Mouse (Mus musculus) erythroid progenitor cell, adult 5-6 weeks (primary cell): ENCODE data around the gene Tas1r3. TPM values are rescaled to one million over a fixed set of nuclear protein-coding genes. Genes with fewer than 3 reads are reported as not detected.

Experiments
- ATAC-seq: replicated peaks from 2 replicates; pipeline ENCODE4 v1.8.0; 2016; ENCODE audit warnings: moderate number of reproducible peaks, mild to moderate bottlenecking, moderate TSS enrichment, inconsistent platforms; ENCODE audit not compliant: poor library complexity, low FRiP score, severe bottlenecking
- total RNA-seq, 2 experiments: library from RNA; stranded (forward) in 1 of 2; stranded (reverse) in 1 of 2; fragments of 150-400 nt in 1 of 2; fragments of 186-747, 209-891 nt in 1 of 2; gene quantifications; 2 replicates each; pipeline versions ENCODE4 v1.2.3 to v1.2.4; 2015 to 2017; ENCODE audit warnings: low replicate concordance in 2 of 2

Gene Tas1r3
- total RNA-seq, 2 experiments from 2014 or later = 0.84 to 2.3 TPM

- ATAC-seq = no peak
Measured at GRCm38 (mm10) chr4:155889316-155889715, 26.2 kb upstream of the Tas1r3 start.

DNA sequence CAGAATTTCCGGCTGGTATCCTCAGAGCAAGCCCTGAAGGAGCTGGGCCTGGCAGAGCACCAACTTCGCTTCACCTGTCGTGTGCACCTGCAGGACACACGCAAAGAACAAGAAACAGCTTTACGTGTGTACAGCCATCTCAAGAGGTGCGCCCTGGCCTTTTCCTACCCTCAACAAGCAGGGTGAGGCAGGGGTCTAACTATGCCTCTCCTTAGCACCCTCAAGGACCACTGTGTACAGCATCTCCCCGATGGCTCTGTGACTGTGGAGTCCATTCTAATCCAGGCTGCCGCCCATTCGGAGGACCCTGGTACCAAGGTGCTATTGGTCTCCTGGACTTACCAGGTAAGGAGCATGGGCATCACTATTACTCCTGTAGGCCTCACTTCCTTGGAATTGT, 25.0 kb upstream of the Tas1r3 start:
- no peak for ATAC-seq

GRCm38 (mm10) chr4:155887674-155888073, 24.5 kb upstream of the Tas1r3 start:
- ATAC-seq = no peak

GRCm38 (mm10) chr4:155886330-155886729, 23.2 kb upstream of the Tas1r3 start:
- no peak for ATAC-seq

GRCm38 (mm10) chr4:155883587-155883986, 20.4 kb upstream of the Tas1r3 start:
- no peak for ATAC-seq

- ATAC-seq = no peak
Measured at GRCm38 (mm10) chr4:155871404-155871803, 8.2 kb upstream of the Tas1r3 start.

DNA sequence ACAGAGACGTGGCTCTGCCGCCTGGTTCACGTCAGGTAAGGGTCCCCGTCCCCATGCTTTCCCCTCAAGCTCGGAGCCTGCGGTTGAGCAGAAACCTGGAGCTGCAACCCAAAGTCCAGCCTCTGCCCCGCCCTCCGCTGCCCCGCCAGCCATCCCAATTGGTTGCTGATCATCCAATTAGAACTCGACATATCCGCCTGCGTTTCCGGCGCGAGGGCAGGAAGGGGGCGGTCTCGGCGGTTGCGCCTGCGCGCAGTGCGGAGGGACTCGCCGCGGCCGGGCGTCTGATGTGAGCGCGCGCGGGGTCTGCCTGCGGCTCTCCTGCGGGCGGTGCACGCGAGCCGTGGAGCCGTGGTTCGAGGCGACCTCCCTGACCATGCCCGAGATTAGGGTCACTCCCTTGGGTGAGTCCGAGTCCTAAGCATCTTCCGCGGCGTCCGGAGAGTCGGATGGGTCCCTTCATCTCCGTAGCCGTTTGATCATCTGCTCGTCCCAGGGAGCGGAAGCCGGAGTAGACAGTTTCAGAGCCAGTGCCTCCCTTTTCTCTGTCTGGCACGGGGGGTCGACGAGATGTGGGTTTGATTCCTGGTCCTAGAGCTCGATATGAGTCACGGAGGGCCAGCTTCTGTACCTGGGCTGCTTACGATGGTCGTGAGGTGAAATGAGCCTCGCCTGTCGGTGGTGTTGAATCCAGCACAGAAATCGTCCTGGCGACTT, 6.3 kb upstream of the Tas1r3 start, which contains the start of the genes Cptp and Ints11:
Gene Cptp, minus strand, starts transcription at position 124 of the 717 bp plus-strand sequence.
Gene Ints11, plus strand, starts transcription at position 230 of the 717 bp plus-strand sequence.
- peak; percentile 98 for ATAC-seq

GRCm38 (mm10) chr4:155868614-155869298, 5.6 kb upstream of the Tas1r3 start:
- ATAC-seq = peak; percentile 56

DNA sequence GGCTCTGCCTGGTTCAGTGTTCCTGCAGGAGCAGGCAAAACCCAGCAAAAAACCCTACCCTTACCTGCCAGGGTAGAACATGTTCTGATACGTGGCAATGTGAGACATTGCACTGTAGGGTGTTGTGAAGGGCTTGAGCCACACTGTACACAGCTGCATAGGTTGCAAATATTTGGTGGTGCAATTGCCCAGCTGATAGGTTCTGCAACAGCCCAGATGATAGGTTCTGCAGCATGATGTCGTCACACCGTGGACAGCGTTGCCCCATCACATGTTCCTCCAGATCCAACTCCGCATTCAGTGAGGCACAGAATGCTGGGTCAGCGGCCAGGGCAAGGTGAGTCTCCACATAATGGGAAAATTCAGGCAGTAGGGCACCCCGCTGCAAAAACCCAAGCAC, 1.4 kb downstream of the Tas1r3 start:
- no peak for ATAC-seq

- ATAC-seq = no peak
Measured at GRCm38 (mm10) chr4:155859318-155859717, 3.8 kb downstream of the Tas1r3 start.

- ATAC-seq = no peak
Measured at GRCm38 (mm10) chr4:155856881-155857280, 6.3 kb downstream of the Tas1r3 start.

GRCm38 (mm10) chr4:155856071-155856470, 7.1 kb downstream of the Tas1r3 start:
- no peak for ATAC-seq

- no peak for ATAC-seq
Measured at GRCm38 (mm10) chr4:155854991-155855390, 8.2 kb downstream of the Tas1r3 start.

DNA sequence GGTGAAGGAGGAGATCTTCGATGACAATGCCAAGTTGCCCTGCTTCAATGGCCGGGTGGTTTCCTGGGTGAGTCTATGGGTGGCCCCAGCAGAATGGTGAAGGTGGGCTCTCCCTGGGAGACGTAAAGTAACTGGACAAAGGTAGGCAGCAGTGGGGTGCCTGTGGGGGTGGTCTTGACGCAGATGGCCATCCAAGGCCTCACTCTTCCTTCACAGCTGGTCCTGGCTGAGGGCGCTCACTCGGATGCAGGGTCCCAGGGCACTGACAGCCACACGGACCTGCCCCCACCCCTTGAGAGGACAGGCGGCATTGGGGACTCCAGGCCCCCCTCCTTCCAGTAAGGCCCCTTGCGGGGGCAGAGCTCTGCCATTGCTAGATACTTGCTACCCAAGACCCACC, 9.7 kb downstream of the Tas1r3 start:
- no peak for ATAC-seq

DNA sequence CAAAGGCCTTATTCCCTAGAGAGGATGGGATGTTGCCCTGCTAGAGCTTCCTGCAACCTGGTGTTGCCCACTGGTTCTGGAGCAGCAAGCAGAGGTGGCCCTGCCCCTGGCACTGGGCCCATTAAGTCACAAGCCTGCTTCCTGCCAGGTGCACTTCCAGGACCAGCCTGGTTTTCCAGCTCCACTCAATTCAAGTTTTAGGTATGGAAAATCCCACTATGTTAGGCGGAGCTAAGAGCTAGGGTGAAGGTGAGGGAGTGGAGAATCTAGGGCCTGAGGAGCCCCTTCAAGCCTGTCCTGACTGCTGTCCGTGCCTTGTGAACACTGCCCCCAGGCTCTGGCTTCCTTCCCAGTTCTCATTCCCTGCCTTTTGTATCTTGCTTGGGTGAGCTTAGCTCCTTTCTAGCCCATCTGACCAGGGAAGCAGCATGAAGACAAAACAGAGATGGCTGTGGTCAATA, 11.2 kb downstream of the Tas1r3 start:
- no peak for ATAC-seq

GRCm38 (mm10) chr4:155851368-155851767, 11.8 kb downstream of the Tas1r3 start:
- ATAC-seq = no peak

DNA sequence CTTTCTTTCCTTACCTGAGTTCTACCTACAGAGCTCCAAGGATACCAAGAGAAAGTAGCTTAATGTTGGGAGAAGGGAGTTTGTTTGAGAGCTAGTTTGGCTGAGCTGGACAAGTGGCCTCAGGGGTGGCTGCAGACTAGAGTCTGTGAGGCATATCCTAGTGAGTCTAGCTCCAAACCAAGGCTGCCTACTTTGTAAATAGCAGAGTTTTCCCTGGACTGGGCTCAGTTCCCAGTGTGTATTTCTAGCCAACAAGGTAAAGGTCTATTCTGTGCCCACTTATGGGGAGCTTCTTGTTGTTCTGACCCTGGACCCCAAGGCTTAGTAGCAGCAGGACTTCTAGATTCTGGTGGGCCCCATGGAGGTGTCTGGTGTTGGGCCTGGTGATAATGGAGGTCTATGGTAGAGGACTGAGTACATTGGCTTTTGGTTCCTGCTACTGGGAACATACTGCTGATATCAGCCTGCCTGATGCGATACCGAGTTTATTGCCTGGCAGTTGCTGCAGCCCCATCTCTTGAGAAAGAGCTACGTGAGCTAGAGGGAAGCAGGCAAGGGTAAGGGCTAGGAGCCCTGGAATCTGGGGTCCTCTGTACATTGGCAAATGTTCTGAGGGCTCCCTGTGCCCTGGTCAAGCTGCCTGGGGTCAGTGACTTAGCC, 13.2 kb downstream of the Tas1r3 start:
- ATAC-seq = no peak

DNA sequence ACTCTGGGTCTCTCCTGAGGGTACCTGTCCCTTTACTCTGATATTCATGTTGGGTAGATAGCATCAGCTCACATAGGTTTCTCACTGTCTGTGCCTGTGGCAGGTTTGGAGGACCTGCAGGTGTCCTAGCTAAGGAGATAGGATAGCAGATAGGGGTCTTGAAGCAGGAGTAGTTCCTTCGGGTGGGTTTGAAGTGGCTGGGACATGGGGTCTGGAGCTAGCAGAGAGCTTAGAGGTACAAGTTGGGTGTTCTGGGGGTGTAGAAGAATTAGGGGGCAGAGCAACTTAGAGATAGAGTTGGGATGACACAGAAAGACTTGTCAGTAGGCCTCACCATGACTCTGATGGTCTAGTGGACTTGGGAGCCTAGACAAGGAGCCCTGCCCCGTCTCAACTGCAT, 13.8 kb downstream of the Tas1r3 start:
- no peak for ATAC-seq

GRCm38 (mm10) chr4:155848434-155849095, 14.6 kb downstream of the Tas1r3 start:
- no peak for ATAC-seq
